Mouse (Mus musculus) CH12.LX (cell line): Measurements from ENCODE around the gene Ppm1b.

ENCODE experiments used
- BHLHE40 ChIP-seq: IDR thresholded peaks from 2 replicates; pipeline ENCODE4 v1.6.1; 2011; ENCODE audit warnings: mild to moderate bottlenecking, low read depth, low read length, improper control_type of control experiment
- CHD1 ChIP-seq: IDR thresholded peaks from 2 replicates; pipeline ENCODE4 v1.6.1; 2012; ENCODE audit warnings: low read depth, low read length, improper control_type of control experiment, inconsistent platforms
- CTCF ChIP-seq, 2 experiments: IDR thresholded peaks in 1 of 2; conservative IDR thresholded peaks in 1 of 2; 2 replicates each; pipeline ENCODE4 v1.5.1; 2011 to 2012; ENCODE audit warnings: low read depth in 2 of 2, low read length in 2 of 2, improper control_type of control experiment in 1 of 2, inconsistent platforms in 1 of 2, mild to moderate bottlenecking in 1 of 2, moderate library complexity in 1 of 2
- E2F4 ChIP-seq: IDR thresholded peaks from 2 replicates; pipeline ENCODE4 v1.6.1; 2011; ENCODE audit warnings: low read depth, low read length, improper control_type of control experiment; ENCODE audit not compliant: insufficient replicate concordance
- ELF1 ChIP-seq: IDR thresholded peaks from 2 replicates; pipeline ENCODE4 v1.6.1; 2014; ENCODE audit warnings: low read depth, mild to moderate bottlenecking, inconsistent platforms, low read length, improper control_type of control experiment
- EP300 ChIP-seq: IDR thresholded peaks from 2 replicates; pipeline ENCODE4 v1.6.1; 2011; ENCODE audit warnings: low read length, improper control_type of control experiment
- JUN ChIP-seq: IDR thresholded peaks from 2 replicates; pipeline ENCODE4 v1.6.1; 2011; ENCODE audit warnings: low read depth, mild to moderate bottlenecking, low read length, improper control_type of control experiment, moderate library complexity; ENCODE audit not compliant: insufficient read depth
- MAX ChIP-seq: IDR thresholded peaks from 2 replicates; pipeline ENCODE4 v1.6.1; 2011; ENCODE audit warnings: low read length, improper control_type of control experiment
- MEF2A ChIP-seq: IDR thresholded peaks from 2 replicates; pipeline ENCODE4 v1.6.1; 2014; ENCODE audit warnings: low read depth, mild to moderate bottlenecking, inconsistent platforms, low read length, improper control_type of control experiment, borderline replicate concordance
- NELFE ChIP-seq: IDR thresholded peaks from 2 replicates; pipeline ENCODE4 v1.6.1; 2011; ENCODE audit warnings: low read depth, low read length, improper control_type of control experiment
- POLR2A ChIP-seq: IDR thresholded peaks from 2 replicates; pipeline ENCODE4 v1.6.1; 2011; ENCODE audit warnings: low read depth, mild to moderate bottlenecking, improper control_type of control experiment, low read length
- ZMIZ1 ChIP-seq: IDR thresholded peaks from 2 replicates; pipeline ENCODE4 v1.6.1; 2012; ENCODE audit warnings: low read depth, mild to moderate bottlenecking, inconsistent platforms, low read length, improper control_type of control experiment

DNA sequence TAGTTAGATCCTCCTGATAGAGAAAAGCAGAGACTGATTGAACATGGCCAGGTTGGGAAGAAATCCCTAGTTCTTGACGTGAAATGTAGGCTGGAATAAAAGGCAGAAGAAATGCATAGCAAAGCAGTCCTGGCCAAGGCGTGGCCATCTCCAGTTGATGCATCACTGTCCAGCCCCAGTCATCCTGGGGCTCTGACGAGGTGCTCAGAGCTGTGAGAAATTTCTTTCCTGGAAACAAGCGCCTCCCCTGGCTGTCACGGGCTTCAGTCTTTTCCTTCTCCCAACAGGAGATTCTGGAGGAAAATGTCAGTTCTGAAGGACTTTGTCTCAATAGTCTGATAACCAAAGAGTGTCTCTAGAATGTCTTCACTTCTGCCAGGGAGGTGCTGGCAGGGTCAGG lies 74.1 kb downstream of the Ppm1b start:
- TF ChIP-seq BHLHE40 (no peak), CTCF (conservative IDR thresholded peaks at IDR 0.05 in 1 of 2, IDR thresholded peaks at IDR 0.05 in 1 of 2; ENCODE audit: low read depth in 2 of 2, low read length in 2 of 2) (no peak), ELF1 (no peak), POLR2A (no peak), ZMIZ1 (no peak), E2F4 (no peak), JUN (no peak), MEF2A (no peak), NELFE (no peak), EP300 (no peak), CHD1 (no peak), MAX (no peak)
